Mouse (Mus musculus) stomach, embryonic 15.5 days (tissue): ENCODE measurements around the gene Ptprr. TPM values are rescaled to one million over a fixed set of nuclear protein-coding genes. Genes with fewer than 3 reads are reported as not detected.
A peak's percentile ranks its signal among the peaks of the same experiment; 100 is the strongest.

ENCODE experiments used
- ATAC-seq: fragments of 200-750 bp; cut with Nextera tagmentation; 2 replicates; pipeline ENCODE4 v1.8.0; 2017; ENCODE audit warnings: low read depth, moderate number of reproducible peaks, moderate TSS enrichment; ENCODE audit not compliant: insufficient read depth, low FRiP score
- H3K27ac ChIP-seq: fragments of 300-500 bp; sonication (generic); 2 replicates; pipeline ENCODE4 v1.5.1; 2015; ENCODE audit warnings: mild to moderate bottlenecking, inconsistent platforms
- H3K27me3 ChIP-seq: fragments of 300-500 bp; sonication (generic); replicated peaks from 2 replicates; pipeline ENCODE4 v1.6.1; 2015; ENCODE audit warnings: inconsistent platforms
- H3K36me3 ChIP-seq: fragments of 300-500 bp; sonication (generic); 2 replicates; pipeline ENCODE4 v1.6.1; 2015; ENCODE audit warnings: inconsistent platforms
- H3K4me1 ChIP-seq: fragments of 300-500 bp; sonication (generic); 2 replicates; pipeline ENCODE4 v1.6.1; 2015; ENCODE audit warnings: inconsistent platforms
- H3K4me2 ChIP-seq: fragments of 300-500 bp; sonication (generic); 2 replicates; pipeline ENCODE4 v1.6.1; 2015; ENCODE audit warnings: mild to moderate bottlenecking, inconsistent platforms
- H3K4me3 ChIP-seq: fragments of 300-500 bp; sonication (generic); replicated peaks from 2 replicates; pipeline ENCODE4 v1.5.1; 2015; ENCODE audit warnings: inconsistent platforms
- H3K9ac ChIP-seq: fragments of 300-500 bp; sonication (generic); 2 replicates; pipeline ENCODE4 v1.6.1; 2015; ENCODE audit warnings: inconsistent platforms
- H3K9me3 ChIP-seq: fragments of 300-500 bp; sonication (generic); 2 replicates; pipeline ENCODE4 v1.6.1; 2016; ENCODE audit warnings: inconsistent platforms
- WGBS: fragments of 180-500 bp; shearing (Covaris S2); methylation state at CpG from one replicate; pipeline ENCODE4 v1.1.7; 2015; 5-methylcytosine and 5-hydroxymethylcytosine counted together
- polyA plus RNA-seq: library from polyadenylated mRNA; unstranded; fragments of >200 nt; fragmentation: Nextera tagmentation; extraction: Ambion mirVana; gene quantifications from 2 replicates; pipeline ENCODE4 v1.2.1, GENCODE M21; 2015

Ptprr gene
- polyA plus RNA-seq: 1.8 and 2.6 TPM in 2 replicates

GRCm38 (mm10) chr10:116017845-116018479 is at the start of gene Ptprr:
TSS of gene Ptprr (plus strand) at chr10:116018213.
- H3K9me3 ChIP-seq: no peaks in the 10 kb centered on the region
- H3K27me3 ChIP-seq: 0 out of 2 replicates have a peak, but pooled peaks cover 5% of the 10 kb centered on the region
- peak within 1 kb of the TSS; percentile 53 for H3K4me2 ChIP-seq
- peaks cover 11% of the 10 kb centered on the region; the same call in 1 of the 2 replicates for H3K4me1 ChIP-seq
- no peak within 1 kb of the TSS for H3K27ac ChIP-seq
- H3K36me3 ChIP-seq: no peaks in the 10 kb centered on the region
- H3K4me3 ChIP-seq: peak within 1 kb of the TSS; percentile 36
- WGBS: under 1% methylated on average over 19 of the region's 19 CpGs
- H3K9ac ChIP-seq: no peak within 1 kb of the TSS
- peak; percentile 68; the same call in 1 of the 2 replicates for ATAC-seq

DNA sequence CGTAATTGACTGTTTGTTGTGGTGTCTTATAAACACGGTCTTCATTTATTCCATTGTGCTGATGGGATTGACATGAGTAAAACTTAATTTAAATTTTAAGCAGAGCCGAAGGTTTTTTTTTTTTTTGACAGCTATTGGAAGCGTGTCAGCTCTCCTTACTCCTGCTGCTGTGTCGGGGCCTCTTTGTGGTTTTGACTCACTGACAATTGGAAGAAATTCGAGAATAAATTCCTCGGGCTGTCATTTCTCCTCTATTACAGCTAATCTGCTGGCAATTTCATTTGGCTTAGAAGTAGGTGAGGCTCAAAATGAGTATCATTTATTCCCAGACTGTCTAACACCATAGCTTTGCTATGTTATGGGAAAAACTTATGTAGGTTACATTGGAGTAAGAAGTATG is 41.7 kb upstream of the Ptprr start:
- Histone ChIP-seq H3K36me3 (no peaks in the 10 kb centered on the region), H3K4me2 (no peak overlapping the region), H3K27me3 (no peaks in the 10 kb centered on the region), H3K4me3 (no peak overlapping the region), H3K4me1 (no peaks in the 10 kb centered on the region), H3K27ac (no peak overlapping the region), H3K9ac (no peak overlapping the region), H3K9me3 (no peaks in the 10 kb centered on the region)
- ATAC-seq: no peak
- 79% methylated on average over 7 of the region's 7 CpGs for WGBS

GRCm38 (mm10) chr10:115978992-115979391 is 39.0 kb upstream of the Ptprr start:
- no peak overlapping the region for H3K4me2 ChIP-seq
- WGBS: 62% methylated on average over 7 of the region's 7 CpGs
- no peak for ATAC-seq
- no peak overlapping the region for H3K27ac ChIP-seq
- no peaks in the 10 kb centered on the region for H3K27me3 ChIP-seq
- H3K9ac ChIP-seq: no peak overlapping the region
- H3K4me3 ChIP-seq: no peak overlapping the region
- no peaks in the 10 kb centered on the region for H3K36me3 ChIP-seq
- no peaks in the 10 kb centered on the region for H3K9me3 ChIP-seq
- H3K4me1 ChIP-seq: no peaks in the 10 kb centered on the region

DNA sequence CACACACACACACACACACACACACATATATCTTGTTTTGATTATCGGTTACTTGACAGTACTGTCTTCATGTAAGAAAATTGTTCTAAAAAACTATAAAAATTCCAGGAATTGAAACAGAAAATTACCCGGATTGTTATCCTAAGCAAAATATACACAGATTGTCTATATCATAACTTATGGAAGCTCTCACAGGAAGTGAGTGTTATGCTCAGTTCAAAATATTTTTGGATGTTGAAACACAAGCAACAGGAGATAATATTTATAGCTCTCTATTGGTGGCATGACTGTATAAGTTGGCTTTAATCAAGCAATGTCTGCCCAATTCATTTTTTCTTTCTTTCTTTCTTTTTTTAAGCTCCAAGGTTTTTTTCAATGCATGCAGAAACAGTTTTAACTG is 38.0 kb upstream of the Ptprr start:
- Histone ChIP-seq H3K9me3 (no peaks in the 10 kb centered on the region), H3K9ac (no peak overlapping the region), H3K4me3 (no peak overlapping the region), H3K27me3 (no peaks in the 10 kb centered on the region), H3K4me2 (no peak overlapping the region), H3K36me3 (no peaks in the 10 kb centered on the region), H3K27ac (no peak overlapping the region), H3K4me1 (no peaks in the 10 kb centered on the region)
- WGBS: 64% methylated on average over 2 of the region's 2 CpGs
- ATAC-seq: no peak

DNA sequence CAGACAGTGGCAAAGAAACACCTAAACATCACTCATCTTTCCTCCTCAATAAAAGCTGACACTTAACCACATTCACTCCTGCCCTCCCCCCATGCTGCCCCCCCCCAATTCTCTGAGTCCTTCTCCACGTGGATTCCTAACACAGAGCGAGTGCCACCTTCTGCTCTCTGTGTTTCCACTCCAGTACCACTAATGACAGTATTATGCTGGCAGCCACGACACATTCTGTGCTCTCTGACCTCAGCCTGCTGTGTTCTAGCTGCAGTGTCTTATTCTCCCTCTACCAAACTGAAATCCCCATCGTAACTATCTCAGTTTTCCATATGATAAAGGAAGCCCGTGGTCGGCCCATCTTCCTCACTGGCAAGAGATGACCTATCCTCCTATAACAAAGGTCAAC is 33.7 kb upstream of the Ptprr start:
- Histone ChIP-seq H3K4me1 (no peaks in the 10 kb centered on the region), H3K27ac (no peak overlapping the region), H3K9ac (no peak overlapping the region), H3K4me3 (no peak overlapping the region), H3K4me2 (no peak overlapping the region), H3K36me3 (no peaks in the 10 kb centered on the region), H3K27me3 (no peaks in the 10 kb centered on the region), H3K9me3 (no peaks in the 10 kb centered on the region)
- ATAC-seq: no peak
- 73% methylated on average over 6 of the region's 6 CpGs for WGBS

DNA sequence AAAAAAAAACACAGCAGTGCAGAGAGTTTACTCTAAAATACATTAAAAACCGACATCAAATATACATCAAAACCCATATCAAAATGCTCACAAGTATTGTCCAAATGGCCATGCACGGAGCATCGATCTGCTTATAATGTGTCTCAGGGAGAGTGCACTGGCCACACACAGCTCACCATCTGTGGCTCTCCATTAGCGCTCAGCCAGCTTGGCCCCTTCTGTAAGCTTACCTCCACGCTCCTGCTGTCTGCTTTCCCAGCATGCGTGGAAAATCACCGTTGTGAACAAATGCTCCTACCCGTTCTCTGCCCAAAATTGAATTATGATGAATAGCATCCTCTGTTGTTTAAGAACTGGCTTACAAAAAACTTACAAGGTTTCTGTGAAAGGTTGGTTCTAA is 16.2 kb upstream of the Ptprr start:
- no peak for ATAC-seq
- Histone ChIP-seq H3K4me1 (no peaks in the 10 kb centered on the region), H3K4me3 (no peak overlapping the region), H3K9me3 (no peaks in the 10 kb centered on the region), H3K4me2 (no peak overlapping the region), H3K27me3 (no peaks in the 10 kb centered on the region), H3K9ac (no peak overlapping the region), H3K27ac (no peak overlapping the region), H3K36me3 (no peaks in the 10 kb centered on the region)
- 61% methylated on average over 8 of the region's 8 CpGs for WGBS

GRCm38 (mm10) chr10:116006675-116007074 is 11.3 kb upstream of the Ptprr start:
- ATAC-seq: no peak
- Histone ChIP-seq H3K36me3 (no peaks in the 10 kb centered on the region), H3K4me1 (no peaks in the 10 kb centered on the region), H3K27ac (no peak overlapping the region), H3K4me2 (no peak overlapping the region), H3K4me3 (no peak overlapping the region), H3K27me3 (no peaks in the 10 kb centered on the region), H3K9me3 (no peaks in the 10 kb centered on the region), H3K9ac (no peak overlapping the region)
- 32% methylated on average over 6 of the region's 6 CpGs for WGBS

DNA sequence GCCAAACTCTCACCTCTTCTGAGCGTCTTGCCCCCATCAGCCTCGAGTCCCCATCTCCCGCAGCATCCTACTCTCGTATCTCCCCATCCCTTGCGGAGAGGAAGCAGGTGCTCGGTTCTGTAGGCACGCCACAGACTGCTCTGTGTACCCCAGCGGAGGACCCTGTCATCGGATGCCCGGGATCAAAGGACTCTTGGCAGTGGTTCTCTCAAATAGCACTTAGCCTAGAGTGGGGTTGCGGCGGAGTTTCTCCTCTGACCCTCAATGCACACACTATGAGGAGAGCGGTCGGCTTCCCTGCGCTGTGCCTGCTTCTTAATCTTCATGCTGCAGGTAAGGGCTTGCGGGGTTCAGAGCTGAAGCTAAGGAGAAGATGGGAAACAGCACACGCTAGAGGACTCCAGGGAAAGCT is 473 bp downstream of the Ptprr start:
- Histone ChIP-seq H3K4me3 (peak overlapping the region; percentile 36), H3K4me2 (peak overlapping the region; percentile 53), H3K27me3 (0 out of 2 replicates have a peak, but pooled peaks cover 5% of the 10 kb centered on the region), H3K9ac (no peak overlapping the region), H3K36me3 (no peaks in the 10 kb centered on the region), H3K9me3 (no peaks in the 10 kb centered on the region), H3K27ac (no peak overlapping the region), H3K4me1 (peaks cover 11% of the 10 kb centered on the region; the same call in 1 of the 2 replicates)
- 2% methylated on average over 17 of the region's 17 CpGs for WGBS
- ATAC-seq: no peak

GRCm38 (mm10) chr10:116019086-116019860 is 1.3 kb downstream of the Ptprr start:
- H3K4me3 ChIP-seq: peak overlapping the region; percentile 36; the same call in 1 of the 2 replicates
- no peak overlapping the region for H3K9ac ChIP-seq
- no peaks in the 10 kb centered on the region for H3K36me3 ChIP-seq
- ATAC-seq: no peak
- peaks cover 11% of the 10 kb centered on the region; the same call in 1 of the 2 replicates for H3K4me1 ChIP-seq
- no peaks in the 10 kb centered on the region for H3K9me3 ChIP-seq
- H3K27ac ChIP-seq: no peak overlapping the region
- H3K27me3 ChIP-seq: 0 out of 2 replicates have a peak, but pooled peaks cover 5% of the 10 kb centered on the region
- peak overlapping the region; percentile 53 for H3K4me2 ChIP-seq
- WGBS: 11% methylated on average over 20 of the region's 20 CpGs

- Histone ChIP-seq H3K4me1 (peaks cover 11% of the 10 kb centered on the region; the same call in 1 of the 2 replicates), H3K9ac (no peak overlapping the region), H3K27me3 (0 out of 2 replicates have a peak, but pooled peaks cover 5% of the 10 kb centered on the region), H3K9me3 (no peaks in the 10 kb centered on the region), H3K36me3 (no peaks in the 10 kb centered on the region), H3K27ac (no peak overlapping the region), H3K4me2 (no peak overlapping the region), H3K4me3 (no peak overlapping the region)
- 71% methylated on average over 3 of the region's 3 CpGs for WGBS
- ATAC-seq: no peak
These were observed 3.1 kb downstream of the Ptprr start for GRCm38 (mm10) chr10:116021081-116021480.

- Histone ChIP-seq H3K27ac (no peak overlapping the region), H3K9me3 (no peaks in the 10 kb centered on the region), H3K27me3 (no peaks in the 10 kb centered on the region), H3K4me1 (no peaks in the 10 kb centered on the region), H3K9ac (no peak overlapping the region), H3K4me2 (no peak overlapping the region), H3K4me3 (no peak overlapping the region), H3K36me3 (no peaks in the 10 kb centered on the region)
- WGBS: 77% methylated on average over 1 of the region's 1 CpGs
- ATAC-seq: no peak
These were observed 20.1 kb downstream of the Ptprr start for GRCm38 (mm10) chr10:116038150-116038549.

GRCm38 (mm10) chr10:116075954-116076353 is 57.9 kb downstream of the Ptprr start:
- H3K4me1 ChIP-seq: no peaks in the 10 kb centered on the region
- ATAC-seq: no peak
- no peaks in the 10 kb centered on the region for H3K9me3 ChIP-seq
- no peak overlapping the region for H3K4me2 ChIP-seq
- 82% methylated on average over 5 of the region's 5 CpGs for WGBS
- H3K4me3 ChIP-seq: no peak overlapping the region
- no peaks in the 10 kb centered on the region for H3K27me3 ChIP-seq
- no peak overlapping the region for H3K9ac ChIP-seq
- H3K27ac ChIP-seq: no peak overlapping the region
- H3K36me3 ChIP-seq: no peaks in the 10 kb centered on the region
